Mouse (Mus musculus): ENCODE results near the gene Gm20388. TPM values are rescaled to one million over a fixed set of nuclear protein-coding genes. Genes with fewer than 3 reads are reported as not detected.

Gm20388 gene
- polyA plus RNA-seq, 1 experiment, result not detected

- Histone ChIP-seq H3K4me3 (ENCODE audit: insufficient read depth, low read depth, low read length) (no peak overlapping the region), H3K27ac (ENCODE audit: insufficient read depth, low read depth, low read length) (no peak overlapping the region), H3K4me1 (ENCODE audit: control insufficient read depth, insufficient read depth, low read length) (peaks cover 35% of the 10 kb centered on the region)
- 61% methylated on average over 8 of the region's 8 CpGs for WGBS
- no peak for TF ChIP-seq POLR2A (IDR thresholded peaks at IDR 0.05; ENCODE audit: insufficient read depth, low read depth, low read length)
- no peak for TF ChIP-seq CTCF (IDR thresholded peaks at IDR 0.05; ENCODE audit: insufficient read depth, low read depth, low read length)
Measured at GRCm38 (mm10) chr8:120253626-120254025, 343.0 kb downstream of the Gm20388 start.

GRCm38 (mm10) chr8:120255406-120255987, 344.9 kb downstream of the Gm20388 start:
- no peak overlapping the region for H3K4me3 ChIP-seq (ENCODE audit: insufficient read depth, low read depth, low read length)
- TF ChIP-seq CTCF (IDR thresholded peaks at IDR 0.05; ENCODE audit: insufficient read depth, low read depth, low read length) (no peak), POLR2A (IDR thresholded peaks at IDR 0.05; ENCODE audit: insufficient read depth, low read depth, low read length) (no peak)
- 99% methylated on average over 6 of the region's 6 CpGs for WGBS

GRCm38 (mm10) chr8:120256958-120257357, 346.3 kb downstream of the Gm20388 start:
- WGBS, result 56% methylated on average over 6 of the region's 6 CpGs
- Histone ChIP-seq H3K4me1 (ENCODE audit: control insufficient read depth, insufficient read depth, low read length) (peaks cover 27% of the 10 kb centered on the region), H3K27ac (ENCODE audit: insufficient read depth, low read depth, low read length) (no peak overlapping the region), H3K4me3 (ENCODE audit: insufficient read depth, low read depth, low read length) (no peak overlapping the region)
- TF ChIP-seq CTCF (IDR thresholded peaks at IDR 0.05; ENCODE audit: insufficient read depth, low read depth, low read length) (no peak), POLR2A (IDR thresholded peaks at IDR 0.05; ENCODE audit: insufficient read depth, low read depth, low read length) (no peak)

More at GRCm38 (mm10) chr8:120255406-120255987, 344.9 kb downstream of the Gm20388 start:
- peaks cover 28% of the 10 kb centered on the region for H3K4me1 ChIP-seq (ENCODE audit: control insufficient read depth, insufficient read depth, low read length)
- H3K27ac ChIP-seq (ENCODE audit: insufficient read depth, low read depth, low read length), result no peak overlapping the region

- TF ChIP-seq CTCF (IDR thresholded peaks at IDR 0.05; ENCODE audit: insufficient read depth, low read depth, low read length), result no peak
- Histone ChIP-seq H3K4me1 (ENCODE audit: control insufficient read depth, insufficient read depth, low read length) (peaks cover 21% of the 10 kb centered on the region), H3K4me3 (ENCODE audit: insufficient read depth, low read depth, low read length) (no peak overlapping the region), H3K27ac (ENCODE audit: insufficient read depth, low read depth, low read length) (no peak overlapping the region)
- WGBS, result 91% methylated on average over 13 of the region's 13 CpGs
Measured at GRCm38 (mm10) chr8:120259206-120259605, 348.6 kb downstream of the Gm20388 start.

GRCm38 (mm10) chr8:120260677-120261076, 350.0 kb downstream of the Gm20388 start:
- peaks cover 35% of the 10 kb centered on the region for H3K4me1 ChIP-seq (ENCODE audit: control insufficient read depth, insufficient read depth, low read length)
- 89% methylated on average over 5 of the region's 5 CpGs for WGBS
- no peak overlapping the region for H3K4me3 ChIP-seq (ENCODE audit: insufficient read depth, low read depth, low read length)
- TF ChIP-seq POLR2A (IDR thresholded peaks at IDR 0.05; ENCODE audit: insufficient read depth, low read depth, low read length), result no peak
- no peak for TF ChIP-seq CTCF (IDR thresholded peaks at IDR 0.05; ENCODE audit: insufficient read depth, low read depth, low read length)
- H3K27ac ChIP-seq (ENCODE audit: insufficient read depth, low read depth, low read length), result no peak overlapping the region

GRCm38 (mm10) chr8:120261338-120262120, 350.9 kb downstream of the Gm20388 start:
- no peak overlapping the region for H3K4me3 ChIP-seq (ENCODE audit: insufficient read depth, low read depth, low read length)
- no peak overlapping the region for H3K27ac ChIP-seq (ENCODE audit: insufficient read depth, low read depth, low read length)
- 72% methylated on average over 21 of the region's 21 CpGs for WGBS
- TF ChIP-seq CTCF (IDR thresholded peaks at IDR 0.05; ENCODE audit: insufficient read depth, low read depth, low read length) (no peak), POLR2A (IDR thresholded peaks at IDR 0.05; ENCODE audit: insufficient read depth, low read depth, low read length) (no peak)
- peaks cover 37% of the 10 kb centered on the region for H3K4me1 ChIP-seq (ENCODE audit: control insufficient read depth, insufficient read depth, low read length)

- H3K4me3 ChIP-seq (ENCODE audit: insufficient read depth, low read depth, low read length), result no peak overlapping the region
- 94% methylated on average over 5 of the region's 5 CpGs for WGBS
- no peak overlapping the region for H3K27ac ChIP-seq (ENCODE audit: insufficient read depth, low read depth, low read length)
- TF ChIP-seq POLR2A (IDR thresholded peaks at IDR 0.05; ENCODE audit: insufficient read depth, low read depth, low read length) (no peak), CTCF (IDR thresholded peaks at IDR 0.05; ENCODE audit: insufficient read depth, low read depth, low read length) (no peak)
- H3K4me1 ChIP-seq (ENCODE audit: control insufficient read depth, insufficient read depth, low read length), result peaks cover 49% of the 10 kb centered on the region
Measured at GRCm38 (mm10) chr8:120263879-120264278, 353.2 kb downstream of the Gm20388 start.

GRCm38 (mm10) chr8:120264388-120264943, 353.8 kb downstream of the Gm20388 start:
- 29% methylated on average over 13 of the region's 13 CpGs for WGBS
- no peak for TF ChIP-seq POLR2A (IDR thresholded peaks at IDR 0.05; ENCODE audit: insufficient read depth, low read depth, low read length)
- no peak for TF ChIP-seq CTCF (IDR thresholded peaks at IDR 0.05; ENCODE audit: insufficient read depth, low read depth, low read length)
- peak overlapping the region; percentile 6; the same call in 1 of the 2 replicates for H3K27ac ChIP-seq (ENCODE audit: insufficient read depth, low read depth, low read length)

GRCm38 (mm10) chr8:120264944-120265453, 354.4 kb downstream of the Gm20388 start:
- Histone ChIP-seq H3K4me3 (ENCODE audit: insufficient read depth, low read depth, low read length) (peak overlapping the region; percentile 1), H3K27ac (ENCODE audit: insufficient read depth, low read depth, low read length) (peak overlapping the region; percentile 6; the same call in 1 of the 2 replicates), H3K4me1 (ENCODE audit: control insufficient read depth, insufficient read depth, low read length) (peaks cover 55% of the 10 kb centered on the region)
- TF ChIP-seq POLR2A (IDR thresholded peaks at IDR 0.05; ENCODE audit: insufficient read depth, low read depth, low read length) (no peak), CTCF (IDR thresholded peaks at IDR 0.05; ENCODE audit: insufficient read depth, low read depth, low read length) (no peak)
- WGBS, result 7% methylated on average over 16 of the region's 16 CpGs

More at GRCm38 (mm10) chr8:120264388-120264943, 353.8 kb downstream of the Gm20388 start:
- H3K4me3 ChIP-seq (ENCODE audit: insufficient read depth, low read depth, low read length), result peak overlapping the region; percentile 1
- H3K4me1 ChIP-seq (ENCODE audit: control insufficient read depth, insufficient read depth, low read length), result peaks cover 53% of the 10 kb centered on the region

Measured in olfactory bulb, adult 2 months (tissue).